Mouse (Mus musculus) midbrain, embryonic 16.5 days (tissue): Measurements from ENCODE around the gene Nol8. TPM values are rescaled to one million over a fixed set of nuclear protein-coding genes. Genes with fewer than 3 reads are reported as not detected.

Experiments used
- ATAC-seq: fragments of 200-750 bp; cut with Nextera tagmentation; 2 replicates; pipeline ENCODE4 v1.8.0; 2017; ENCODE audit warnings: moderate TSS enrichment
- H3K27ac ChIP-seq: fragments of 300-500 bp; sonication (generic); 2 replicates; pipeline ENCODE4 v1.5.1; 2014; ENCODE audit warnings: mild to moderate bottlenecking, low read length, mixed read lengths
- H3K27me3 ChIP-seq: fragments of 300-500 bp; sonication (generic); 2 replicates; pipeline ENCODE4 v1.6.1; 2014; ENCODE audit warnings: low read depth, low read length, mixed read lengths; ENCODE audit not compliant: control insufficient read depth, insufficient read depth
- H3K36me3 ChIP-seq: fragments of 300-500 bp; sonication (generic); 2 replicates; pipeline ENCODE4 v1.6.1; 2014; ENCODE audit warnings: mild to moderate bottlenecking, low read length, moderate library complexity, mixed read lengths; ENCODE audit not compliant: control insufficient read depth, insufficient read depth
- H3K4me1 ChIP-seq: fragments of 300-500 bp; sonication (generic); 2 replicates; pipeline ENCODE4 v1.6.1; 2014; ENCODE audit warnings: mild to moderate bottlenecking, low read length, mixed read lengths; ENCODE audit not compliant: control insufficient read depth, insufficient read depth
- H3K4me2 ChIP-seq: fragments of 300-500 bp; sonication (generic); 2 replicates; pipeline ENCODE4 v1.6.1; 2014; ENCODE audit warnings: mild to moderate bottlenecking, low read length, mixed read lengths
- H3K4me3 ChIP-seq: fragments of 300-500 bp; sonication (generic); 2 replicates; pipeline ENCODE4 v1.5.1; 2014; ENCODE audit warnings: low read depth, mild to moderate bottlenecking, low read length, moderate library complexity, mixed read lengths
- H3K9ac ChIP-seq: fragments of 300-500 bp; sonication (generic); 2 replicates; pipeline ENCODE4 v1.6.1; 2014; ENCODE audit warnings: low read depth, low read length, mixed read lengths
- H3K9me3 ChIP-seq: fragments of 300-500 bp; sonication (generic); replicated peaks from 2 replicates; pipeline ENCODE4 v1.6.1; 2014; ENCODE audit warnings: mild to moderate bottlenecking, low read length, mixed read lengths; ENCODE audit not compliant: control insufficient read depth, poor library complexity, severe bottlenecking
- WGBS: fragments of 180-500 bp; shearing (Covaris S2); extraction: QIAGEN DNeasy Blood & Tissue Kit; methylation state at CpG from one replicate; pipeline ENCODE4 v1.1.7; 2014; 5-methylcytosine and 5-hydroxymethylcytosine counted together
- polyA plus RNA-seq: library from polyadenylated mRNA; unstranded; fragments of >200 nt; fragmentation: Nextera tagmentation; extraction: Ambion mirVana; gene quantifications from 2 replicates; pipeline ENCODE4 v1.2.1, GENCODE M21; 2015

The Nol8 gene
- polyA plus RNA-seq, result 13.4 and 18.7 TPM in 2 replicates

- H3K4me2 ChIP-seq, result peak within 1 kb of the TSS; percentile 94
- H3K9me3 ChIP-seq, result no peaks in the 10 kb centered on the region
- 0 out of 2 replicates have a peak, but pooled peaks cover 2% of the 10 kb centered on the region for H3K36me3 ChIP-seq
- peaks cover 14% of the 10 kb centered on the region for H3K4me1 ChIP-seq
- peak within 1 kb of the TSS; percentile 17; the same call in 1 of the 2 replicates for H3K27ac ChIP-seq
- no peaks in the 10 kb centered on the region for H3K27me3 ChIP-seq
- WGBS, result under 1% methylated on average over 68 of the region's 68 CpGs
- peak; percentile 100 for ATAC-seq
- peak within 1 kb of the TSS; percentile 67 for H3K9ac ChIP-seq
- H3K4me3 ChIP-seq, result peak within 1 kb of the TSS; percentile 88
These were observed at the start of gene Nol8, which contains the start of gene Cenpp for GRCm38 (mm10) chr13:49652481-49653179. Gene Nol8 (plus strand): TSS chr13:49653078. Gene Cenpp (minus strand): TSS chr13:49652785.

DNA sequence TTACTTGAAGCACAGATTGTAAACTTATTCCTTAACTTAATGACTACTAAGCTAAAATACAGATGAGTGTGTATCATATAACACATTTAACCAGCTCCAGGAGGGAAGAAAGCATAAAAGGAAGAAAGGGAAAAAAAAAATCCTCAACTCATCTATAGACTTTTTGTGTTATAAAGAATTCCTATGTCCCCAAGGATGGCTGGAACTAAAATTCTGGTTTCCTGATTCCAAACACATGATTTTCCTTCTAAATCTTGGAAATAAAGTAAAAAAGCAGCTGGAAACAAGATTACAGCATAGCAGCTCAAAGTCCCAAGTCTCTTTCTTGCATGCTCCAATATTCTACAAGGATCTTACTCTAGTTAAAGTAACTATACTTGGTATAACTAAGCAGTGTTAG lies 49.3 kb upstream of the Nol8 start:
- H3K27ac ChIP-seq, result no peak overlapping the region

GRCm38 (mm10) chr13:49607714-49608113 lies 45.2 kb upstream of the Nol8 start, which contains the start of gene Ogn:
Gene Ogn (plus strand): TSS chr13:49608046.
- H3K9ac ChIP-seq, result no peak within 1 kb of the TSS
- no peaks in the 10 kb centered on the region for H3K27me3 ChIP-seq
- no peak within 1 kb of the TSS for H3K27ac ChIP-seq
- WGBS, result 59% methylated on average over 4 of the region's 4 CpGs
- ATAC-seq, result no peak
- no peaks in the 10 kb centered on the region for H3K4me1 ChIP-seq
- H3K4me3 ChIP-seq, result no peak within 1 kb of the TSS
- H3K36me3 ChIP-seq, result no peaks in the 10 kb centered on the region
- H3K9me3 ChIP-seq, result no peaks in the 10 kb centered on the region
- no peak within 1 kb of the TSS for H3K4me2 ChIP-seq

More for the DNA sequence above, 49.3 kb upstream of the Nol8 start:
- no peak for ATAC-seq
- no peaks in the 10 kb centered on the region for H3K9me3 ChIP-seq
- no peak overlapping the region for H3K9ac ChIP-seq
- H3K4me1 ChIP-seq, result no peaks in the 10 kb centered on the region
- H3K4me2 ChIP-seq, result no peak overlapping the region
- no peaks in the 10 kb centered on the region for H3K27me3 ChIP-seq
- no peaks in the 10 kb centered on the region for H3K36me3 ChIP-seq
- H3K4me3 ChIP-seq, result no peak overlapping the region

DNA sequence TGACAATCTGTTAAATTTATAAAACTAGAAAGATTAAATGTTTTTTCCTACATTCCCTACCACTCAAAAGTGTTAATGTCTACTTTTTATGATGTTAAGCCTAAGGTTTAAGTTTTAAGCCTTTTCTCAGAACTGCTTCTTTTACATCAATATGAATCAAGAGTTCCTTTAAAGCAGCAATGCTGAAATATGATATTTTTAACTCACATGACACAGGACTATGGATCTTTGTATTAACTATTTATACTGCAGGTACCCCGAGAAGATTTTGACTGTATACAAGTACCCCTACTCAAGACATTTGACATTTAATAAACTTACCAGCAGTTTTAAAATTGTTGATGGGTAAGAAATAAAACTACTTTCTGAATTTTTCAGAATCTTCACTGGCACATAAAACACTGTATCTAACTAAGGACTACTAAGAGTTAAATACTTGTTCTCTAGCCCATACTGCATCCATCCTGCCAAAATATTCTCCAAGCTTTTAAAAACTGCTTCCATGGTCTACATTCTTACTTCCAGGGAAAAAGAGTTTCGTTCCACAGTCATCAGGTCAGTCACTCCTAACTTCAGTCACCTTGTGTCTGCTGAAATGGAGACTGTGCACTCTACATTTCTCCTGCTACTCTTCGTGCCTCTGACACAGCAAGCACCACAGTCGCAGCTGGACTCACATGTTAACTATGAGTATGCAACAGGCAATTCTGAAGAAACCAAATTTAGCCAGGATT lies 44.1 kb upstream of the Nol8 start:
- 77% methylated on average over 4 of the region's 4 CpGs for WGBS
- no peak overlapping the region for H3K4me2 ChIP-seq
- ATAC-seq, result no peak

GRCm38 (mm10) chr13:49617021-49617420 lies 35.9 kb upstream of the Nol8 start:
- Histone ChIP-seq H3K4me2 (no peak overlapping the region), H3K9me3 (no peaks in the 10 kb centered on the region), H3K4me1 (no peaks in the 10 kb centered on the region), H3K36me3 (no peaks in the 10 kb centered on the region), H3K4me3 (no peak overlapping the region), H3K9ac (no peak overlapping the region), H3K27me3 (no peaks in the 10 kb centered on the region), H3K27ac (no peak overlapping the region)
- no peak for ATAC-seq
- 96% methylated on average over 3 of the region's 3 CpGs for WGBS

More for the DNA sequence above, 44.1 kb upstream of the Nol8 start:
- Histone ChIP-seq H3K27me3 (no peaks in the 10 kb centered on the region), H3K27ac (no peak overlapping the region), H3K4me1 (no peaks in the 10 kb centered on the region), H3K9me3 (no peaks in the 10 kb centered on the region), H3K36me3 (no peaks in the 10 kb centered on the region), H3K9ac (no peak overlapping the region), H3K4me3 (no peak overlapping the region)

DNA sequence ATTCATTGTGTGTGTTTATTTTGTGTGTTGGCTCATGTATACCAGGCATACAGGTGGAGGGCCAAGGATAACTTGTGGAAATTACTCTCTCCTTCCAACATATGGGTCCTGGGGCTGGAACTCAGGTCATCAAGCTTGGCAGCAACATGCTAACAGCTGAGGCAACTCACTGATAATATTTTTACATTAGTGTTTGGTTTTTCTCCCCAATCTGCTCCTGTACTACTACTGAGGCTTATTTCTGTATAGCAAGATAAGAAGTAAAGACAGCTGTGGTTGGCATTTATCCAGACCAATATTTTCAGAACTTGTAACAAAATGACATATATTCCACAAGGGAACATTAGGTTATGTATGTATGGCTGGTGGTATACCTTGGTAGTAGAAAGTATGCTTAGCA lies 34.5 kb upstream of the Nol8 start:
- Histone ChIP-seq H3K27me3 (no peaks in the 10 kb centered on the region), H3K4me3 (no peak overlapping the region), H3K27ac (no peak overlapping the region), H3K4me1 (no peaks in the 10 kb centered on the region), H3K9ac (no peak overlapping the region), H3K4me2 (no peak overlapping the region), H3K36me3 (no peaks in the 10 kb centered on the region), H3K9me3 (no peaks in the 10 kb centered on the region)
- no peak for ATAC-seq

DNA sequence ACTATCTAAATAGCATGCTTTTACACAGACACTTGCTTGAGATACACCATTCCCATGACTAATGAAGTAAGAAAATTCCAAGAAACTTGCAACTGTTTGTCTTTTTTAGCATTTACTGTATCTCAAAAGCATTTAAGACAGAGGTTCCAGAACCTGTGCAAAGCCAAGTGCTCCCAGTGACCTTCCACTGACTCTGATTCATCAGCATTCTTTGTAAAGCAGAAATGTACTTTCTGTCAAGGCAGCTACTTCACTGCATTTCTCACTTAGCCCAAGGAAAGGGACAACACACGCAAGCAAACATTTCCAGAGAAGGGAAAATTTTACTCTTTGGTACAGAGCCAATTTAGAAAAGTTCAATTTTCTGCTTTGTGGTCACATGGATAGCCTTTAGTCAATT lies 29.7 kb upstream of the Nol8 start:
- H3K4me3 ChIP-seq, result no peak overlapping the region
- no peaks in the 10 kb centered on the region for H3K36me3 ChIP-seq
- no peaks in the 10 kb centered on the region for H3K9me3 ChIP-seq
- no peaks in the 10 kb centered on the region for H3K4me1 ChIP-seq
- ATAC-seq, result no peak
- 98% methylated on average over 1 of the region's 1 CpGs for WGBS
- no peaks in the 10 kb centered on the region for H3K27me3 ChIP-seq
- H3K4me2 ChIP-seq, result no peak overlapping the region
- H3K27ac ChIP-seq, result no peak overlapping the region
- no peak overlapping the region for H3K9ac ChIP-seq

- Histone ChIP-seq H3K27me3 (no peaks in the 10 kb centered on the region), H3K9ac (no peak overlapping the region)
- no peak for ATAC-seq
These were observed 24.7 kb upstream of the Nol8 start for GRCm38 (mm10) chr13:49628167-49628566.

GRCm38 (mm10) chr13:49629076-49629475 lies 23.8 kb upstream of the Nol8 start:
- no peaks in the 10 kb centered on the region for H3K4me1 ChIP-seq
- no peak overlapping the region for H3K4me2 ChIP-seq
- no peaks in the 10 kb centered on the region for H3K27me3 ChIP-seq
- H3K9ac ChIP-seq, result no peak overlapping the region
- no peaks in the 10 kb centered on the region for H3K9me3 ChIP-seq
- no peak overlapping the region for H3K27ac ChIP-seq
- ATAC-seq, result no peak
- no peaks in the 10 kb centered on the region for H3K36me3 ChIP-seq
- no peak overlapping the region for H3K4me3 ChIP-seq
- 78% methylated on average over 2 of the region's 2 CpGs for WGBS

More at GRCm38 (mm10) chr13:49628167-49628566, 24.7 kb upstream of the Nol8 start:
- H3K4me2 ChIP-seq, result no peak overlapping the region
- no peaks in the 10 kb centered on the region for H3K36me3 ChIP-seq
- no peak overlapping the region for H3K4me3 ChIP-seq
- no peaks in the 10 kb centered on the region for H3K9me3 ChIP-seq
- H3K27ac ChIP-seq, result no peak overlapping the region
- H3K4me1 ChIP-seq, result no peaks in the 10 kb centered on the region
